Mouse (Mus musculus) stomach, embryonic 15.5 days (tissue): Measurements from ENCODE around the gene Mmp9. TPM values are rescaled to one million over a fixed set of nuclear protein-coding genes. Genes with fewer than 3 reads are reported as not detected.

Experiments used
- ATAC-seq: fragments of 200-750 bp; cut with Nextera tagmentation; 2 replicates; pipeline ENCODE4 v1.8.0; 2017; ENCODE audit warnings: low read depth, moderate number of reproducible peaks, moderate TSS enrichment; ENCODE audit not compliant: insufficient read depth, low FRiP score
- H3K27ac ChIP-seq: fragments of 300-500 bp; sonication (generic); 2 replicates; pipeline ENCODE4 v1.5.1; 2015; ENCODE audit warnings: mild to moderate bottlenecking, inconsistent platforms
- H3K27me3 ChIP-seq: fragments of 300-500 bp; sonication (generic); replicated peaks from 2 replicates; pipeline ENCODE4 v1.6.1; 2015; ENCODE audit warnings: inconsistent platforms
- H3K36me3 ChIP-seq: fragments of 300-500 bp; sonication (generic); 2 replicates; pipeline ENCODE4 v1.6.1; 2015; ENCODE audit warnings: inconsistent platforms
- H3K4me1 ChIP-seq: fragments of 300-500 bp; sonication (generic); 2 replicates; pipeline ENCODE4 v1.6.1; 2015; ENCODE audit warnings: inconsistent platforms
- H3K4me2 ChIP-seq: fragments of 300-500 bp; sonication (generic); 2 replicates; pipeline ENCODE4 v1.6.1; 2015; ENCODE audit warnings: mild to moderate bottlenecking, inconsistent platforms
- H3K4me3 ChIP-seq: fragments of 300-500 bp; sonication (generic); replicated peaks from 2 replicates; pipeline ENCODE4 v1.5.1; 2015; ENCODE audit warnings: inconsistent platforms
- H3K9ac ChIP-seq: fragments of 300-500 bp; sonication (generic); 2 replicates; pipeline ENCODE4 v1.6.1; 2015; ENCODE audit warnings: inconsistent platforms
- H3K9me3 ChIP-seq: fragments of 300-500 bp; sonication (generic); 2 replicates; pipeline ENCODE4 v1.6.1; 2016; ENCODE audit warnings: inconsistent platforms
- WGBS: fragments of 180-500 bp; shearing (Covaris S2); methylation state at CpG from one replicate; pipeline ENCODE4 v1.1.7; 2015; 5-methylcytosine and 5-hydroxymethylcytosine counted together
- polyA plus RNA-seq: library from polyadenylated mRNA; unstranded; fragments of >200 nt; fragmentation: Nextera tagmentation; extraction: Ambion mirVana; gene quantifications from 2 replicates; pipeline ENCODE4 v1.2.1, GENCODE M21; 2015

Mmp9 gene
- polyA plus RNA-seq, 1 experiment from 2014 or later: 5.3 TPM

GRCm38 (mm10) chr2:164916820-164917219, 23.8 kb upstream of the Mmp9 start:
- no peaks in the 10 kb centered on the region for H3K36me3 ChIP-seq
- no peak overlapping the region for H3K27ac ChIP-seq
- H3K4me2 ChIP-seq: no peak overlapping the region
- H3K27me3 ChIP-seq: no peaks in the 10 kb centered on the region
- no peak overlapping the region for H3K9ac ChIP-seq
- WGBS: 74% methylated on average over 5 of the region's 5 CpGs
- H3K9me3 ChIP-seq: no peaks in the 10 kb centered on the region
- no peak for ATAC-seq
- H3K4me1 ChIP-seq: peaks cover 3% of the 10 kb centered on the region; the same call in 1 of the 2 replicates
- no peak overlapping the region for H3K4me3 ChIP-seq

GRCm38 (mm10) chr2:164917371-164917770, 23.2 kb upstream of the Mmp9 start:
- WGBS: 65% methylated on average over 10 of the region's 10 CpGs
- Histone ChIP-seq H3K27ac (no peak overlapping the region), H3K9me3 (no peaks in the 10 kb centered on the region), H3K9ac (no peak overlapping the region), H3K36me3 (no peaks in the 10 kb centered on the region), H3K4me2 (no peak overlapping the region), H3K4me1 (peaks cover 2% of the 10 kb centered on the region; the same call in 1 of the 2 replicates), H3K27me3 (no peaks in the 10 kb centered on the region), H3K4me3 (no peak overlapping the region)
- no peak for ATAC-seq

GRCm38 (mm10) chr2:164918325-164918724, 22.3 kb upstream of the Mmp9 start:
- Histone ChIP-seq H3K4me2 (no peak overlapping the region), H3K4me1 (no peaks in the 10 kb centered on the region; the same call in 1 of the 2 replicates), H3K27ac (no peak overlapping the region), H3K4me3 (no peak overlapping the region), H3K9ac (no peak overlapping the region), H3K27me3 (no peaks in the 10 kb centered on the region), H3K36me3 (no peaks in the 10 kb centered on the region), H3K9me3 (no peaks in the 10 kb centered on the region)
- ATAC-seq: no peak
- WGBS: 66% methylated on average over 5 of the region's 5 CpGs

- Histone ChIP-seq H3K4me3 (no peak overlapping the region), H3K9me3 (no peaks in the 10 kb centered on the region), H3K9ac (no peak overlapping the region), H3K27ac (no peak overlapping the region), H3K36me3 (no peaks in the 10 kb centered on the region), H3K4me1 (peaks cover 2% of the 10 kb centered on the region; the same call in 1 of the 2 replicates), H3K27me3 (no peaks in the 10 kb centered on the region), H3K4me2 (no peak overlapping the region)
- 49% methylated on average over 7 of the region's 7 CpGs for WGBS
- ATAC-seq: no peak
These were observed 18.6 kb upstream of the Mmp9 start for GRCm38 (mm10) chr2:164921984-164922383.

GRCm38 (mm10) chr2:164923291-164923690, 17.3 kb upstream of the Mmp9 start:
- Histone ChIP-seq H3K36me3 (no peaks in the 10 kb centered on the region), H3K4me3 (no peak overlapping the region), H3K4me2 (no peak overlapping the region), H3K9ac (no peak overlapping the region), H3K27me3 (no peaks in the 10 kb centered on the region; the same call in 1 of the 2 replicates), H3K27ac (no peak overlapping the region), H3K9me3 (no peaks in the 10 kb centered on the region), H3K4me1 (0 out of 2 replicates have a peak, but pooled peaks cover 2% of the 10 kb centered on the region)
- 70% methylated on average over 4 of the region's 4 CpGs for WGBS
- ATAC-seq: no peak

- Histone ChIP-seq H3K27me3 (no peaks in the 10 kb centered on the region; the same call in 1 of the 2 replicates), H3K9me3 (no peaks in the 10 kb centered on the region), H3K4me2 (no peak overlapping the region), H3K27ac (no peak overlapping the region), H3K9ac (no peak overlapping the region), H3K4me3 (no peak overlapping the region), H3K36me3 (no peaks in the 10 kb centered on the region), H3K4me1 (0 out of 2 replicates have a peak, but pooled peaks cover 2% of the 10 kb centered on the region)
- ATAC-seq: 0 out of 2 replicates have a peak, but pooled peaks have one; percentile 20
- WGBS: 30% methylated on average over 11 of the region's 11 CpGs
These were observed 16.3 kb upstream of the Mmp9 start for GRCm38 (mm10) chr2:164924100-164924857.

- ATAC-seq: peak; percentile 69; the same call in 1 of the 2 replicates
- 34% methylated on average over 11 of the region's 11 CpGs for WGBS
- H3K27ac ChIP-seq: peak overlapping the region; percentile 65
These were observed 9.6 kb upstream of the Mmp9 start for GRCm38 (mm10) chr2:164930706-164931581.

GRCm38 (mm10) chr2:164933534-164933933, 7.0 kb upstream of the Mmp9 start:
- WGBS: 37% methylated on average over 9 of the region's 10 CpGs
- Histone ChIP-seq H3K4me2 (no peak overlapping the region), H3K27me3 (peaks cover 11% of the 10 kb centered on the region), H3K27ac (no peak overlapping the region), H3K4me1 (peaks cover 8% of the 10 kb centered on the region; the same call in 1 of the 2 replicates), H3K36me3 (no peaks in the 10 kb centered on the region), H3K4me3 (no peak overlapping the region), H3K9me3 (no peaks in the 10 kb centered on the region), H3K9ac (no peak overlapping the region)
- ATAC-seq: no peak

More at GRCm38 (mm10) chr2:164930706-164931581, 9.6 kb upstream of the Mmp9 start:
- Histone ChIP-seq H3K9me3 (no peaks in the 10 kb centered on the region), H3K36me3 (no peaks in the 10 kb centered on the region), H3K4me1 (peaks cover 8% of the 10 kb centered on the region; the same call in 1 of the 2 replicates), H3K27me3 (no peaks in the 10 kb centered on the region; the same call in none of the 2 replicates), H3K9ac (no peak overlapping the region), H3K4me2 (no peak overlapping the region), H3K4me3 (no peak overlapping the region)

GRCm38 (mm10) chr2:164935991-164936390, 4.6 kb upstream of the Mmp9 start:
- Histone ChIP-seq H3K36me3 (no peaks in the 10 kb centered on the region), H3K4me3 (no peak overlapping the region), H3K27me3 (peaks cover 27% of the 10 kb centered on the region), H3K4me1 (peaks cover 22% of the 10 kb centered on the region; the same call in 1 of the 2 replicates), H3K4me2 (no peak overlapping the region), H3K9me3 (no peaks in the 10 kb centered on the region), H3K27ac (no peak overlapping the region), H3K9ac (no peak overlapping the region)
- 56% methylated on average over 4 of the region's 4 CpGs for WGBS
- no peak for ATAC-seq

- no peaks in the 10 kb centered on the region for H3K36me3 ChIP-seq
- peak; percentile 54; the same call in 1 of the 2 replicates for ATAC-seq
- no peak overlapping the region for H3K27ac ChIP-seq
- H3K27me3 ChIP-seq: peaks cover 27% of the 10 kb centered on the region
- H3K9me3 ChIP-seq: no peaks in the 10 kb centered on the region
- peak overlapping the region; percentile 34 for H3K4me3 ChIP-seq
- H3K9ac ChIP-seq: no peak overlapping the region
- 3% methylated on average over 39 of the region's 39 CpGs for WGBS
- peaks cover 19% of the 10 kb centered on the region for H3K4me1 ChIP-seq
- H3K4me2 ChIP-seq: peak overlapping the region; percentile 64
These were observed 2.2 kb upstream of the Mmp9 start for GRCm38 (mm10) chr2:164938146-164939091.

- Histone ChIP-seq H3K4me3 (peak overlapping the region; percentile 34), H3K27ac (no peak overlapping the region), H3K9me3 (no peaks in the 10 kb centered on the region), H3K4me2 (peak overlapping the region; percentile 64), H3K36me3 (no peaks in the 10 kb centered on the region), H3K4me1 (peaks cover 19% of the 10 kb centered on the region), H3K9ac (no peak overlapping the region), H3K27me3 (peaks cover 27% of the 10 kb centered on the region)
- ATAC-seq: no peak
- WGBS: 5% methylated on average over 11 of the region's 11 CpGs
These were observed 1.5 kb upstream of the Mmp9 start for GRCm38 (mm10) chr2:164939106-164939505.
